In the genomic region with DNA sequence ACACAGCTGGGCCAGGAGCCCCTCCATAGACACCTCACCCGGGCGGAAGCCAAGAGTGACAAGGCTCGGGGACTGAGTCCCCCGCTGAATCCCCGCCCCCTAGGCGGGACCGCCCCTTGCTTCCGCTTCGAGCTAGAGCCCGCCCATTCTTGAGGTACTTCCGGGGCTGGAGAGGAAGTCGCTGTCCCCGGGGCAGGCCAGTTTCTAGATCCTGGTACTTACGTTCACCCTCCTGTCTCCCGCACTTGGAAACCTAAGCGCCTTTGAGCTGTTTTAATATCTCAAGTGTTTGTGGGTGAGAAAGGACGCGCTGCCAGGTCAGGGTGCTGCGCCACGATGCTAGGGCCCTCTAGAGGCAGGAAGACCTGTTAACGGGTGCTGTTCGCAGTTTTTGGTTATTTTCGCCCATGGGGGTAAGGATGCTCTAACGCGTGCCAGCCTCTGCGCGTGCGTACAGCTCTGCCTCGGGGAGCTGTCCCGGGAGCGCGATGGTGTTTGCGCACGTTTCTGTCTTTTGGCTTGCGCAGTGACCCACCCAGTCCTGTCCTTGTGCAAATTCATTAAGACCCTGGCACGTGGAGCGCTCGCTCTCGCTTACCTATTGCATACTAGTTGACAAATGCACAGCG, we compare ENCODE assay signal across 7 mouse cellular contexts. TPM values are rescaled to one million over a fixed set of nuclear protein-coding genes. Genes with fewer than 3 reads are reported as not detected.
DNase-seq lines count a peak whose midpoint lies in the region; ATAC-seq lines count a peak whose summit lies in the region.

A gene (minus strand): TSS at position 447 of the 629 bp plus-strand sequence.

- peak within 1 kb of the TSS; percentile 76 for H3K4me2 ChIP-seq in embryonic facial prominence, embryonic 12.5 days (replicated peaks)
- H3K4me2 ChIP-seq in limb, embryonic 11.5 days (ENCODE audit: low read depth, severe bottlenecking): peak within 1 kb of the TSS; percentile 81
- peak within 1 kb of the TSS; percentile 82 for H3K4me2 ChIP-seq in midbrain, embryonic 14.5 days (ENCODE audit: low read length)

- peak within 1 kb of the TSS; percentile 79 for H3K4me3 ChIP-seq in embryonic facial prominence, embryonic 12.5 days
- peak within 1 kb of the TSS; percentile 67 for H3K4me3 ChIP-seq in limb, embryonic 11.5 days (ENCODE audit: low read depth, low read length)
- H3K4me3 ChIP-seq in midbrain, embryonic 14.5 days (replicated peaks; ENCODE audit: low read depth, low read length): peak within 1 kb of the TSS; percentile 75

- no peaks in the 10 kb centered on the region for H3K27me3 ChIP-seq in embryonic facial prominence, embryonic 12.5 days
- no peaks in the 10 kb centered on the region for H3K27me3 ChIP-seq in limb, embryonic 11.5 days (ENCODE audit: control insufficient read depth, insufficient read depth, low read length)
- H3K27me3 ChIP-seq in midbrain, embryonic 14.5 days (ENCODE audit: control insufficient read depth, insufficient read depth, low read length): no peaks in the 10 kb centered on the region

- H3K9ac ChIP-seq in embryonic facial prominence, embryonic 12.5 days: peak within 1 kb of the TSS; percentile 82
- peak within 1 kb of the TSS; percentile 82 for H3K9ac ChIP-seq in limb, embryonic 11.5 days (ENCODE audit: low read length)
- H3K9ac ChIP-seq in midbrain, embryonic 14.5 days (replicated peaks; ENCODE audit: low read length): peak within 1 kb of the TSS; percentile 87

- H3K4me1 ChIP-seq in embryonic facial prominence, embryonic 12.5 days: no peaks in the 10 kb centered on the region
- H3K4me1 ChIP-seq in limb, embryonic 11.5 days (ENCODE audit: control insufficient read depth, insufficient read depth, low read length): no peaks in the 10 kb centered on the region
- H3K4me1 ChIP-seq in midbrain, embryonic 14.5 days (ENCODE audit: control insufficient read depth, insufficient read depth, low read length): peaks cover 9% of the 10 kb centered on the region; the same call in 1 of the 2 replicates

- no peaks in the 10 kb centered on the region for H3K9me3 ChIP-seq in embryonic facial prominence, embryonic 12.5 days
- no peaks in the 10 kb centered on the region for H3K9me3 ChIP-seq in limb, embryonic 11.5 days (ENCODE audit: control insufficient read depth, low read length)
- no peaks in the 10 kb centered on the region for H3K9me3 ChIP-seq in midbrain, embryonic 14.5 days (ENCODE audit: control insufficient read depth, low read length)

- peak within 1 kb of the TSS; percentile 95 for H3K27ac ChIP-seq in embryonic facial prominence, embryonic 12.5 days
- peak within 1 kb of the TSS; percentile 86 for H3K27ac ChIP-seq in limb, embryonic 11.5 days (replicated peaks; ENCODE audit: low read depth, low read length)
- H3K27ac ChIP-seq in midbrain, embryonic 14.5 days (replicated peaks; ENCODE audit: low read depth, low read length): peak within 1 kb of the TSS; percentile 91

- peak; percentile 95 for DNase-seq in adrenal gland, postnatal 25 days
- peak; percentile 100 for DNase-seq in heart, adult 11 months
- DNase-seq in kidney, adult 18-20 months: peak; percentile 97
- DNase-seq in limb, embryonic 11.5 days (ENCODE audit: low spot score): peak; percentile 97
- peak; percentile 98 for DNase-seq in midbrain, embryonic 14.5 days
- DNase-seq in spleen, adult 18-20 months: peak; percentile 96 to 98

- peaks cover 10% of the 10 kb centered on the region; the same call in 1 of the 2 replicates for H3K36me3 ChIP-seq in embryonic facial prominence, embryonic 12.5 days
- H3K36me3 ChIP-seq in limb, embryonic 11.5 days (ENCODE audit: control insufficient read depth, insufficient read depth, low read length): no peaks in the 10 kb centered on the region; the same call in 1 of the 2 replicates
- peaks cover 11% of the 10 kb centered on the region; the same call in 1 of the 2 replicates for H3K36me3 ChIP-seq in midbrain, embryonic 14.5 days (ENCODE audit: control insufficient read depth, insufficient read depth, low read length)

- under 1% methylated on average over 40 of the region's 40 CpGs for WGBS in embryonic facial prominence, embryonic 12.5 days
- WGBS in limb, embryonic 11.5 days: under 1% methylated on average over 40 of the region's 40 CpGs
- WGBS in midbrain, embryonic 14.5 days: under 1% methylated on average over 40 of the region's 40 CpGs

- peak; percentile 93 for ATAC-seq in embryonic facial prominence, embryonic 12.5 days (ENCODE audit: insufficient number of reproducible peaks, insufficient read depth, low FRiP score, low TSS enrichment)
- ATAC-seq in limb, embryonic 11.5 days (ENCODE audit: insufficient number of reproducible peaks, low FRiP score, low TSS enrichment, low read depth): peak; percentile 95
- ATAC-seq in midbrain, embryonic 14.5 days (ENCODE audit: low FRiP score, low TSS enrichment): peak; percentile 98

RNA-seq across cellular contexts. Expression of the gene that starts here (rescaled TPM):
- 12.8 and 14.5 TPM in 2 replicates for total RNA-seq in adrenal gland, postnatal 25 days (2021)
- 7.6 and 8.3 TPM in 2 replicates for polyA plus RNA-seq in embryonic facial prominence, embryonic 12.5 days (2016; fragmentation: Nextera tagmentation; extraction: Ambion mirVana)
- polyA plus RNA-seq in limb, embryonic 11.5 days (2014; fragmentation: Nextera tagmentation; extraction: Ambion mirVana): 5.0 and 5.8 TPM in 2 replicates
- polyA plus RNA-seq in midbrain, embryonic 14.5 days (2014; fragmentation: Nextera tagmentation; extraction: Ambion mirVana): 8.5 and 9.6 TPM in 2 replicates

Comparison
In these comparisons a context has a peak if more than half of its experiments do, and no peak if none do; other contexts are left out.
1. Peak in every context shown above with its lines: DNase-seq, ATAC-seq, H3K4me3 ChIP-seq and H3K27ac ChIP-seq.